Mouse (Mus musculus) hindbrain, embryonic 14.5 days (tissue): ENCODE results near the gene Oxct1. TPM values are rescaled to one million over a fixed set of nuclear protein-coding genes. Genes with fewer than 3 reads are reported as not detected.
A peak's percentile ranks its signal among the peaks of the same experiment; 100 is the strongest.

Experiments used
- ATAC-seq: fragments of 200-750 bp; cut with Nextera tagmentation; 2 replicates; pipeline ENCODE4 v1.8.0; 2017; ENCODE audit warnings: moderate number of reproducible peaks, mild to moderate bottlenecking, moderate TSS enrichment, moderate library complexity; ENCODE audit not compliant: low FRiP score
- DNase-seq: peaks from one replicate; pipeline ENCODE4 v3.0.0-alpha.2; 2015; ENCODE audit warnings: low spot score
- H3K27ac ChIP-seq: fragments of 300-500 bp; sonication (generic); 2 replicates; pipeline ENCODE4 v1.5.1; 2014; ENCODE audit warnings: mild to moderate bottlenecking, moderate library complexity
- H3K27me3 ChIP-seq: fragments of 300-500 bp; sonication (generic); 2 replicates; pipeline ENCODE4 v1.6.1; 2014; ENCODE audit warnings: mild to moderate bottlenecking, low read length, mixed read lengths; ENCODE audit not compliant: control insufficient read depth, insufficient read depth
- H3K36me3 ChIP-seq: fragments of 300-500 bp; sonication (generic); replicated peaks from 2 replicates; pipeline ENCODE4 v1.6.1; 2014; ENCODE audit not compliant: control insufficient read depth, insufficient read depth
- H3K4me1 ChIP-seq: fragments of 300-500 bp; sonication (generic); replicated peaks from 2 replicates; pipeline ENCODE4 v1.6.1; 2014; ENCODE audit warnings: antibody characterized with exemption, low read length, mixed read lengths; ENCODE audit not compliant: control insufficient read depth, insufficient read depth
- H3K4me2 ChIP-seq: fragments of 300-500 bp; sonication (generic); replicated peaks from 2 replicates; pipeline ENCODE4 v1.6.1; 2014; ENCODE audit warnings: mild to moderate bottlenecking, moderate library complexity
- H3K4me3 ChIP-seq: fragments of 300-500 bp; sonication (generic); replicated peaks from 2 replicates; pipeline ENCODE4 v1.5.1; 2014; ENCODE audit warnings: mild to moderate bottlenecking, low read length
- H3K9ac ChIP-seq: fragments of 300-500 bp; sonication (generic); 2 replicates; pipeline ENCODE4 v1.6.1; 2014
- H3K9me3 ChIP-seq: fragments of 300-500 bp; sonication (generic); 2 replicates; pipeline ENCODE4 v1.6.1; 2016; ENCODE audit warnings: low read length; ENCODE audit not compliant: control insufficient read depth
- WGBS: fragments of 180-500 bp; shearing (Covaris S2); extraction: QIAGEN DNeasy Blood & Tissue Kit; methylation state at CpG from one replicate; pipeline ENCODE4 v1.1.7; 2014; 5-methylcytosine and 5-hydroxymethylcytosine counted together
- polyA plus RNA-seq: library from polyadenylated mRNA; unstranded; fragments of >200 nt; fragmentation: Nextera tagmentation; extraction: Ambion mirVana; gene quantifications from 2 replicates; pipeline ENCODE4 v1.2.1, GENCODE M21; 2014

The Oxct1 gene
- polyA plus RNA-seq, 1 experiment from 2014 or later, result 341 TPM

- DNase-seq (no peak), ATAC-seq (no peak)
- no peaks in the 10 kb centered on the region for H3K4me1 ChIP-seq
- no peak overlapping the region for H3K9ac ChIP-seq
- no peaks in the 10 kb centered on the region for H3K27me3 ChIP-seq
- 85% methylated on average over 5 of the region's 5 CpGs for whole genome bisulfite sequencing
- no peak overlapping the region for H3K4me2 ChIP-seq
- no peak overlapping the region for H3K4me3 ChIP-seq
- no peaks in the 10 kb centered on the region for H3K9me3 ChIP-seq
- H3K27ac ChIP-seq, result no peak overlapping the region
- peaks cover 22% of the 10 kb centered on the region for H3K36me3 ChIP-seq
Measured at GRCm38 (mm10) chr15:4145352-4145751, 119.2 kb downstream of the Oxct1 start.

GRCm38 (mm10) chr15:4147700-4148099 lies 121.5 kb downstream of the Oxct1 start:
- ATAC-seq (no peak), DNase-seq (no peak)
- Histone ChIP-seq H3K4me1 (no peaks in the 10 kb centered on the region), H3K4me3 (no peak overlapping the region), H3K4me2 (no peak overlapping the region), H3K27me3 (no peaks in the 10 kb centered on the region), H3K27ac (no peak overlapping the region), H3K36me3 (peaks cover 20% of the 10 kb centered on the region), H3K9me3 (no peaks in the 10 kb centered on the region), H3K9ac (no peak overlapping the region)
- 89% methylated on average over 2 of the region's 2 CpGs for WGBS

GRCm38 (mm10) chr15:4148649-4149389 lies 122.6 kb downstream of the Oxct1 start:
- H3K36me3 ChIP-seq, result peaks cover 21% of the 10 kb centered on the region
- H3K9ac ChIP-seq, result no peak overlapping the region
- ATAC-seq, result no peak
- H3K4me3 ChIP-seq, result no peak overlapping the region
- H3K9me3 ChIP-seq, result no peaks in the 10 kb centered on the region
- WGBS, result 84% methylated on average over 8 of the region's 8 CpGs
- H3K27ac ChIP-seq, result 0 out of 2 replicates have a peak overlapping the region, but pooled peaks have one; percentile 20
- H3K27me3 ChIP-seq, result no peaks in the 10 kb centered on the region
- H3K4me1 ChIP-seq, result no peaks in the 10 kb centered on the region
- no peak overlapping the region for H3K4me2 ChIP-seq
- DNase-seq, result no peak

- Histone ChIP-seq H3K9me3 (no peaks in the 10 kb centered on the region), H3K27ac (no peak overlapping the region), H3K27me3 (no peaks in the 10 kb centered on the region), H3K4me3 (no peak overlapping the region), H3K4me1 (no peaks in the 10 kb centered on the region), H3K36me3 (peaks cover 17% of the 10 kb centered on the region), H3K9ac (no peak overlapping the region), H3K4me2 (no peak overlapping the region)
- DNase-seq (no peak), ATAC-seq (no peak)
- 85% methylated on average over 4 of the region's 4 CpGs for WGBS
Measured at GRCm38 (mm10) chr15:4154646-4155045, 128.5 kb downstream of the Oxct1 start.

GRCm38 (mm10) chr15:4167946-4168345 lies 141.8 kb downstream of the Oxct1 start:
- Histone ChIP-seq H3K36me3 (no peaks in the 10 kb centered on the region), H3K9me3 (no peaks in the 10 kb centered on the region), H3K27ac (no peak overlapping the region), H3K9ac (no peak overlapping the region), H3K4me2 (no peak overlapping the region), H3K4me3 (no peak overlapping the region), H3K4me1 (no peaks in the 10 kb centered on the region), H3K27me3 (no peaks in the 10 kb centered on the region)
- WGBS, result 81% methylated on average over 2 of the region's 2 CpGs
- no peak for DNase-seq
- ATAC-seq, result no peak

- Histone ChIP-seq H3K9ac (no peak overlapping the region), H3K4me1 (no peaks in the 10 kb centered on the region), H3K27ac (no peak overlapping the region), H3K4me2 (no peak overlapping the region), H3K4me3 (no peak overlapping the region), H3K9me3 (no peaks in the 10 kb centered on the region; the same call in 1 of the 2 replicates), H3K27me3 (no peaks in the 10 kb centered on the region), H3K36me3 (no peaks in the 10 kb centered on the region)
- DNase-seq, result no peak
- no peak for ATAC-seq
- 60% methylated on average over 2 of the region's 2 CpGs for WGBS
Measured at GRCm38 (mm10) chr15:4171600-4171999, 145.4 kb downstream of the Oxct1 start.

- ATAC-seq (peak; percentile 40; the same call in 1 of the 2 replicates), DNase-seq (no peak)
- H3K4me3 ChIP-seq, result no peak overlapping the region
- H3K27me3 ChIP-seq, result no peaks in the 10 kb centered on the region
- no peak overlapping the region for H3K27ac ChIP-seq
- no peak overlapping the region for H3K9ac ChIP-seq
- H3K4me2 ChIP-seq, result no peak overlapping the region
- 0 out of 2 replicates have a peak, but pooled peaks cover 2% of the 10 kb centered on the region for H3K9me3 ChIP-seq
- H3K36me3 ChIP-seq, result no peaks in the 10 kb centered on the region
- H3K4me1 ChIP-seq, result no peaks in the 10 kb centered on the region
Measured at GRCm38 (mm10) chr15:4197913-4198312, 171.7 kb downstream of the Oxct1 start.

Other genes starting within 250 kb of the Oxct1 start
- gene Fbxo4, start 46.8 kb upstream of the Oxct1 start, polyA plus RNA-seq, result 10.2 and 10.9 TPM in 2 replicates
- gene AW549877, start 30.6 kb upstream of the Oxct1 start, polyA plus RNA-seq, result 56.5 and 62.9 TPM in 2 replicates